Mouse (Mus musculus): ENCODE results near the gene Fgl2.

- TF ChIP-seq CTCF (IDR thresholded peaks at IDR 0.05; ENCODE audit: low read depth, low read length), result no peak
- TF ChIP-seq GATA1 (IDR thresholded peaks at IDR 0.05; ENCODE audit: borderline replicate concordance, low read length), result no peak
Measured at GRCm38 (mm10) chr5:21384976-21385375, 12.5 kb downstream of the Fgl2 start.
